Mouse (Mus musculus): ENCODE results near the gene Nid1.
"Not testable (repeated sequence)": the region's sequence is repeated elsewhere in the genome, so short reads cannot be mapped to it uniquely, and the experiment has no call there.

Nid1 gene

DNA sequence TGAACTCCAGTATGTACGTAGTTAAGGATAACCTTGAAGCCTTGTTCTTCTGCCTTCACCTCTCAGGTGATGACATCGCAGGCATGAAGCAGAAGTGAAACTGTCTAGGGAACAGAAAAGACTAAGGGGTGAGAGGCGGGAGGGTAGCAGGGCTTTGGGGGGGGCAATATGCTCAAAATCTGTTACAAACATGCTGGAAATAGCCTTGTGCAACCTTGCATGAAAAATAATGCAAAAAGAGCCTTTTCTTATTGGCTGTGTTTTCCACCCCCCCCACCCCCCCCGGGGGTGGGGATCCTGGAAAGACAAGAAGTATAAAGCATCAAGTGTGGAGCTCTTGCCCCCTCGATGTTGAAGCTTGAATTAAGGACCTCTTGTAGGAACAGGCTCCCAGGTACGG lies 16.0 kb downstream of the Nid1 start:
- not testable (repeated sequence) for DNase-seq (ENCODE audit: low read depth, low spot score)

DNA sequence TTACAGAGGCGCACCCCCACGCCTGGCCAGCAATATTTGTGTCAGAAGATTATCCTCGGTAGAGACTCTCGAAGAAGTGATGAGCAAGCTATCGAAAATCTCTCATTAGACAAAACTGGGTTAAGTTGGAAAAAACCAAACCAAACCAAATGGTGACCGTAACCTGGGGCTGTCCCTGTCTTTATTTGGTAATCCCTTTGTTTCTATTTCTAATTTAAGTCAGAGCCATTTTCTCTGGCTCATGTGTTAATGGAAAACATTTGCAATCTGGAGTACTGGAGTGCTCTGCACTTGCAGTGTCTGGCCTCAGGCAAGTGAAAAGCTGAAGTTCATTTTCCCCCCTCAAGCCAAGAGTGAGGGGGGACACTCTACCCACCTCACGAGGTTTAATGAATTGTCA lies 16.9 kb downstream of the Nid1 start:
- not testable (repeated sequence) for DNase-seq (ENCODE audit: low read depth, low spot score)

DNA sequence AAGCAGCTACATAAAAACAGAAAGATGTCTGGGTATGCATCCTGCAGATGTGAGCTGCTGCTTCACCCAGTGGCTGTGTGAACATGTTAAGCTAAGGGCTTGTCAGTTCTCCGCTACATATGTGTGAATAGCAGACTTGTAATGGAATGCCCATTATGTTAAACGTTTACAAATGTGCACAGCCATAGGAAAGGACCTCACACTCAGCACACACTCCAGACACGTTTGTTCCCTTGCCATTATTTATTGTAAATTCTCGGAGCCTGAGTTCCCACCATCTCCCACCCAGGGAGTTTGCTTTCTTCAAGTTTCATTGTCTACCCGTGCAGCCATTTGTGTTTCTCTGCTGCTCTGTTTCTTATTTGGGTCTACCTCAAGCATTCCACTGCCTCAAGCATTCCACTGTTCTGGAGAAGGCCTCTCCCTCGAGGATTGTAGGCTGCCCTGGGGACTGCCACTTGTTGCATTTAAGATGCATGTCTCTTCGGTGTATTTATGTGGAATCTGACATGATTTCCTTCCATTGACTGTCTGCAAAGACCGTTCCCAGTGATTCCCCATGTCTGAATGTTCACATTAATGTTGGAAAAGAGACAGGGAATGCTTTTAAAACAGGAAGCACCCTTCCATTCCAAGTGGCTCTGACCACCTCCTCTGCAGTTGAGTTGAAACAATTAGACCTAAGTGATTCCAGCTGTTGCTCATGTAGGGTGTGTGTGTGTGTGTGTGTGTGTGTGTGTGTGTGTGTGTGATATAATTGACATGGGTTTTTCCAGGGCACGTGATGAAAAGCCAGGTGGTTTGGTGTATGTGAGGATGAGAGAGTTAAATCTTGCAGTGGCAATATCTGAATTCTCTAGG lies 18.5 kb downstream of the Nid1 start:
- not testable (repeated sequence) for DNase-seq (ENCODE audit: low read depth, low spot score)

DNA sequence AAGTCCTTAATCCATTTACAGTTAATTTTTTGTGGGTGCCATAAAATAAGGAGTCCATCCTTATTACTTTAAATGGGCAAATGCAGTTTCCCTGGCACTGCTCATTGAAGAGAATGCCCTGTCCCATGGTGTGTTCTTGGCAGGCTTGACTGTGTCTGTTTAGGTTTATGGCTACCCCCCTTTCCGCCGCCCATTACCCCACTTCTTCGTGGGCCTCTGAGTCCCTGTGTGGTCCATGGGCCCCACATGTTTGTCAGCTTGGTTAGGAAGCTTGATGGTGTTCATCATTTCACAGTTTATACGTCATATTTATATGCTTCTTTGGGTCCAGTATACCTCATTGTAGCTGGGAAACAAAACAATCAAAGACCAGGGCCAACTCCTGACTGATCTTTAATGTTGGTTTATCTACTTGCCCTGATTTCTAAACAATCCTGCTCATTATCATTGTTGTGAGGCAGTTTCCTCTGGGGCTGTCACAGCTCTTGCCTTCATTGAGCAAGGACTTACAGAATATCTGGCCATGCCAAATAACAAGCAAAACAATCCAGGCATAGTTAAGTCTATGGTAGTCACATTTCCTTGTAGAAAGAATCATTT lies 20.9 kb downstream of the Nid1 start:
- no peak for DNase-seq (ENCODE audit: low read depth, low spot score)

DNA sequence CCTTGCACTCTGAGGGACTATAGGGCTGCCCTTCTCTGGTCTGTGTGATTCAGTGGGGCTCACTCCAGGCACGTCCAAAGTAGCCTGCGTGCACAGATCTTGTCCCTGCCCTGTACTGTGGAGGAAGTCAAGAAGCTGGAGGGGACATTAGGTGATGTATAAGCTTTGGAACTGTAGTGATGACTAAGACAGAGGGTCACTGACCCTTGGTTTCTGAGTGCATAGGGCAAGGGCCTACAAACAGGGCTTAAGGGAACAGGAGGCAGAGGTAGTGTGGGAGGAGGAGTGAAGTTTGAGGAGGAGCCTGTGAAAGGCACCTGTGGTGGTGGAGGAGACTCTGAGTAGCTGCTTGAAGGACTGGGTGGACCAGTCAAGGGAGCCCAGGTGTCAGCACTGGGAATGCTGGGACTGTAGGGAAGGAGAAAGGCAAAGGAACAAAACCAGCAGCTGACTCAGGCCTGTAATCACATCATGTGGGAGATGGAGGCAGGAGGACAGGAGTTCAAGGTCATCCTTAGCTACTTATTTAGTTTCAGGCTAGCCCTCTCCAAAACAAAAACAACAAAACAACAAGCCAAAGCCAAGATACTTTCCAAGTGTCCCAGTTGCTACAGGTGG lies 23.3 kb downstream of the Nid1 start:
- DNase-seq (ENCODE audit: low read depth, low spot score): no peak

DNA sequence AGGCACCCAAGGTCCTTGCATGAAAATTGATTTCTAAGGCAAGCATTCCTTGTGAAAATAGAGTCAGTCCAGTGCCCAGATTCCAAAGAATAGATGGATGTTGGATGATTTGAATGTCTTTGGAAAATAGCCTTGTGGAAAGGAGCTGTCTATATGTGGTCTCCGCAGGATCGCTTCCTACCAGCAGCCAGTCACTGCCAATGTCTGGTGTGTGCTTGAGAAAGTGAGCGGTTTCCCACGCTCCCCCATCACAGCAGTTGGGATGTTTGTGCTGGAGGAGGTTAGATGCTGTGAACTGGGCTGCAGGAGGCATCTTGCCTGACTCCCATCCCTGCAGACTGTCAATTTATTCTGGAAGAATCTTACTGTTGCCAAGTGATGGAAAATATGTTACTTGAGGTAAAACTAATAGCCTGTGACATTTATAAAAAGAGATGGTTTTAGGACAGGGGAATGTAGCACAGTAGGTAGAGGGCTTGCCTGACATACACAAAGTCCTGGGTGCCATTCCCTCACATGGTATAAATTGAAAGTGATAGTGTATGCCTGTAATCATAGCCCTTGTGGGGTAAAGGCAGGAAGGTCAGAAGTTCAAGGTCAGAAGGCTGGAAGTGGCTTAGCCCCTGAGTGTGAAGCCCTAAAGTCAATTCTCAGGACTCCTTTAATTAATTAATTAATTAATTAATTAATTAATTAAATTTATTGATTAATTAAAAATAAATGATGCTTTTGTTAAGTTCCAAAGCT lies 24.3 kb downstream of the Nid1 start:
- no peak for DNase-seq (ENCODE audit: low read depth, low spot score)

DNA sequence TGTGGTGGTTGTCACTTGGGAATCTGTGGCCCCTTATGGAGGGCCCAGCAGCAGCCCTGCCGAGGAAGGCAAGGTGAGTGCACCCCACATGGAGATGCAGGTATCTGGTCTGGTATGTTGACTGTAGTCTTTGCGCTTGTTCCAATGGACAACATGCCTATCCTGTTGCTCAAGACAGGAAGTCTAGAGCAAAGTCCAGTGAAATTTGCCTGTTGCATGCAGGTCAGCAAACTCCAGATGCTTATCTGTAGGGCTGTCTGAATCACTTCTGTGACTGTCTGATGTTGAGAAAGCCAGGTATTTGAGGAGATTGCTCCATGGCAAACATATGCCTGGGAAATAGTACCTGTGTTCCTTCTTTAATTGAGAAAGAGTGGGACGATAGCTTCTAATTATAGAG lies 26.6 kb downstream of the Nid1 start:
- no peak for DNase-seq (ENCODE audit: low read depth, low spot score)

DNA sequence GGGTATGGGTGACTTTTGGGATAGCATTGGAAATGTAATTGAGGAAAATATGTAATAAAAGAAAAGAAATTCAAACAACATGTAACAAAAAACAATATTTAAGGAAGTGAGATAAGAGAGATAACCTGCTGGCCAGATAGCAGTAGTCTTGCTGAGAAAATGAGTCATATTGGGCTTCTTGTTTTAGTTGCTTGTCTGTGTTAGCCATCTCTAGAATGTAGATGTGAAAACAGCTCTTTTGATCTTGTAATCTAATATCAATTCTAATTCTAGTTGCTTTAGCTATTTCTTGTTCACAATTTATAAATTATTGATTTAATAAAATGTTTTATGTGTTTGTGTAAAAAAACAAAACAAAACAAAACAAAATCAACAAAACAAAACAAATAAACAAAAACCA lies 29.9 kb downstream of the Nid1 start:
- DNase-seq (ENCODE audit: low read depth, low spot score): not testable (repeated sequence)

DNA sequence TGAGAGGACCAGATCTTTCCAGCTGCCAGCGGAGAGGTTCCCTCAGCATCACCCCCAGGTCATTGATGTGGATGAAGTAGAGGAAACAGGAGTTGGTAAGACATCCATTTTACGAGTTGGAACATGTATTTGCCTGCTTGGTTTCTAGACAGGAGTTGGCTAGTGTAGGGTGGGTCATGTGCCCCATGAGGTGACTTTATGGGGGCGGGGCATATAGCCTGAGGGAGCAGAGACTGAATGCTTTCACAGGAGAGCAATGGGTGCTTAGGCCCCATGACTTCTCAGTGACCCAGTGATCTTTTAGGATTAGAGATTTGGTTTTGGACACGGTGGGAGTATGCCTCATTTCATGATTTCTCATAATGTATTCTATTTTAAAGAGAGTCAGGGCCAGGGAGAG lies 31.2 kb downstream of the Nid1 start:
- no peak for DNase-seq (ENCODE audit: low read depth, low spot score)

DNA sequence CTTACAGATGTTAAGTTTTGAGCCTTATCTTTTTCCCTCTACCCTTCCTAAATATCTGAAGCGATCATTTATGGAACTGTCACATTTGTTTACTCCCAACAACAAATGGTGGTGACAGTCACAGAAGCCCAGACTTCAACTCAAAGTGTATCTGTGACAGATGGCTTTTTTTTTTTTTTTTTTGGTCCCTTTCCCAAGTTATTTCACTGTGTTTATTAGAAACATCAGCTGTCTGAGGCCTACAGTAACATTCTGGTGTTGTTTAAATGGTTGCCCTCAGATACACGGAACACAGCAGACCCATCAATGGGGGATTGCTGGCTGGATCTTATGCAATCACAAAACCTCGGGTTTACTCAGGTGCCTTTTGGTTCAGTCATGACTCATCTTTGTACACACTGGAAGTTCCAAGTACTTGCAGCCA lies 34.0 kb downstream of the Nid1 start:
- no peak for DNase-seq (ENCODE audit: low read depth, low spot score)

DNA sequence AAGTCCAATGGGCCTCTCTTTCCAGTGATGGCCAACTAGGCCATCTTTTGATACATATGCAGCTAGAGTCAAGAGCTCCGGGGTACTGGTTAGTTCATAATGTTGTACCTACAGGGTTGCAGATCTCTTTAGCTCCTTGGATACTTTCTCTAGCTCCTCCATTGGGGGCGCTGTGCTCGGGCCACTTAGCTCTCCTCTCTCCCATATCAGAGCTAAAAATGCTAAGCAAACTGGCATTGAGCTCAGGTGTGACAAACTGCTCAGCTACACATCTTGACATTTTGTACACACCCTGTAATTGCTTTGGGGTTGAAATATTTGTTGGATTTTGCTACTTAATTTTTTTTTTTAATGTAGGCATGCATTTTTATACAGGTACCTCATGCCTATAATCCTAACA lies 37.1 kb downstream of the Nid1 start:
- not testable (repeated sequence) for DNase-seq (ENCODE audit: low read depth, low spot score)

DNA sequence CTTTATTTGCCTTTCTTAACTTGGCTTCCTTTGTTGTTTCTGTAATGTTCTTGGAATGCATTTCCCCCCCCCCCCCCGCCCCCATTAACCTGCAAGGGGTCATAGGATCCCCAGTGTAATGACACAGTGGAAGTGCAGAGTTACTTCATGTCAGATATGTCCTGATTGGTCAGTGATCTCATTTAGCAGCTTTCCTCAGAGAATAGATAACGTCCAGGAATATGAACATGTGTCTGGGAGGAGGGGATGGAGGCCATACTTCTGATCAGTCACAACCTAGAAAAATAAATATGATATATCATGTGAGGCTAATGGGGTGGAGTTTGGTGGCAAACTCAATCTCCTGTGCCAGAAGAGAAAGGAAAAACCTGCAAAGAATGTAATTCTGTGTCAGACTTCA lies 37.6 kb downstream of the Nid1 start:
- DNase-seq (ENCODE audit: low read depth, low spot score): no peak

DNA sequence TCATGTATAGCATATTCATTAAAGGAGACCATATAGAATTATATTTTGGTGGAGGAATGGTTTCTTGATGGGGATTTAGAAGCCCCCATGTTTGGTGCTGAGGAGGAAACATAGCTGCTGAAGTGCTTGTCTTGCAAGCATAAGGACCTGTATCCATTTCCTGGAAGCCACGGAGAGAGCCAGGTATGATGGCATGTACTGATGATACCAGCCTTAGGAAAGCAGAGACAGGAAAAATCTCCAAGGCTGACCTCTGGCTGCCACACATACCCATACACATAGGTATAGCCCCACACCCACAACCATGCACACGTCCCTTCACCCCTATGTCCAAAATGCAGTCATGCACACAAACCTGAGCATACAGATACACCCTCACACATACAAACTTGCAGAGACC lies 39.2 kb downstream of the Nid1 start:
- DNase-seq (ENCODE audit: low read depth, low spot score): no peak

DNA sequence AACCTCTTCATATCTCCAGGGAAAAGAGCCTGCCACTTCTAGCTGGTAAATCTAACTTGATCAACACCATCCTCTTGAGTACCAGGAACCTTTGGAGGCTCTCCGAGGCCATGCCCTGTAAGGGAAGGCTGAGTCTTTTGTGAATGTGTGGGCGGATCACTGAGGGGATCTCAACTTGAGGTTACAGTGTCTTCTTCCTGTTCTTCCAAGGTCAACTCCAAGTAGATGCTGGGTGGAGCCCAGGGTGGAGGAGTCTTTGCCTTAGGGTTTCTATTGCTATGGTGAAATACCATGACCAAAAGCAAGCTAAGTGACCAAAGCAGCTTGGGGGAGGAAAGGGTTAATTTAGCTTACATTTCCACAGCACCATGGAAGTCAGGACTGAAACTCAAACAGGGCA lies 39.7 kb downstream of the Nid1 start:
- DNase-seq (ENCODE audit: low read depth, low spot score): no peak

DNA sequence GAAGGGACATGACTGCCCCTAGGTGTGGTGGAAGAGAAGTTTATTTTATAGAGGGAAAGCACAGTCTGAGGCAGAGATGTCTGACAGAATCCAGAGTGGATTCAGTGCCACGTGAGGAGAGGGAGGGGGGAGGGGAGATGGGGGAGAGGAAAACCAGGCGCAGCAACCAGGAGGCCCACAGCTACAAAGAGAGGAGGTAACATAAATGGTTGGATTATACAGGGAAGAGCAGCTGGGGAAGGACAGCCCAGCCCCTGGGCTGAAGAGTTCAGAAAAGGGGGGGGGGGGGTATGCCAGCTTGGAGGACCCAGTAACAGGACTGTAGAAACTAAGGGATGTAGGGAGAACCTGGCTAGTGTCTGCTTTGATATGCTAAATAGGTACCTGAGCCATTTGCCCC lies 42.6 kb downstream of the Nid1 start:
- no peak for DNase-seq (ENCODE audit: low read depth, low spot score)

DNA sequence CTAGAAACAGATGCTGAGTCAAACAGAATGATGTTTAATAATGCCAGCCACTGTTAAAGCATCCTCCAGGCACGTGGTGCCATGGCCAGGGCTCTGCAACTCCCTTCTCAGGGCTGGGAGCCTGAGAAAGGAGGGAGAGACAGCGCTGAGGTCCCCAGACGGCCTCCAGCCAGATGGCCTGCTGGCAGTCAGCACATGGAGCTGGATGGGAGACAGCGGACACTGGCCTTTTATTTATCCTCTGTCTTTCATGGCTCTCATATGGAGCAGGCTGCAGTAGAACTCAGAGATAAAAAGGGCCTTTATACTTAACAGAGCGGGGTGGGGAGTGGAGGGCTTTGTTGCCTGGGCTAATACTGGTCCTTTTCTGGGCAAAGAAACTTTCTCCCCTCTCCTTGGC lies 43.7 kb downstream of the Nid1 start:
- no peak for DNase-seq (ENCODE audit: low read depth, low spot score)

DNA sequence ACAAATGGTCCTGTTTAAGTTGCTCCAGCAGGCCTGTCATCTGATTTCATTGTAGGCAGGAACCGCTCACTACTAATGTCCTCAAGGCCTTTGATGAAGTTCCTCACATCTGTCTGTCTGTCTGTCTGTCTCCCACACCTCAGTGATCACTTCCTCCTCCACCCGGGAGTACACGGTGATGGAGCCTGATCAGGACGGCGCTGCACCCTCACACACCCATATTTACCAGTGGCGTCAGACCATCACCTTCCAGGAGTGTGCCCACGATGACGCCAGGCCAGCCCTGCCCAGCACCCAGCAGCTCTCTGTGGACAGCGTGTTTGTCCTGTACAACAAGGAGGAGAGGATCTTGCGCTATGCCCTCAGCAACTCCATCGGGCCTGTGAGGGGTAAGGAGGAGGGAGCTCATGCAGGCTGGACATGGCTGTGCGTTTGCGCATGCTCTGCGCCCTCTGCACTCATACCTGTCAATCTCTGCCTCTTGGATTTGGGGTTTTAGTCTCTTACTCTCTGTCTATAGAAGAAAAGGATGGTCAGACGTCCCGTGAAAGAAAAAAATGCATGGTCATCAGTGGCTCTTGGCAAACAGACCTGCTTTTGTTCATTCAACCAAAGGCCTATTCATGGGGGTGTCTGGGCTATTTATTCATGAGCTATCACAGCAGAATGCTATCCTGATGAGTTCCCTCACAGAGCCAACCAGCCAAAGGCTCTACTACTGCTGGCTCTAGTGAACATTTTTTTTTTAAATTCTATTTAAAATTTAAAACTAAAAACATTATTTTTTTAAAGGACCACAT lies 44.7 kb downstream of the Nid1 start:
- no peak for DNase-seq (ENCODE audit: low read depth, low spot score)

DNA sequence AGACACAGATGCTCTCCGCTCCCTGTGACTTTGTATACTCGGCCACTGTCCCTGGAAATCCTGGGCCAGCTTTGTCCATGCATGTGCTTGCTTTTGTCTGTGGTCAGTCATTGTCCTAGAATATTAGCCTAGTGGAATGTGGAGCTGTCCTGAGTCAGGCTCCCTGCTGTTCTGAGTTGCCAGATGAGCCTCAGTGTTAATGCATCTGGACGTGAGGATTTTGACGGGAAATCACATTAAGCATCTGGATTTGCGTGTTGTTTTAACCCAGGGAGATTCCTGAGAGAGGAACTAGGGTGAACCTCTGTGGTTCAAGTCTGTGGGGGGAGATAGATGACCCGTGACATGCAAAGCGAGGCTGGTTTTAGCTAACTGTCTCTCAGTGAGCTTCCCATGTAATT lies 47.0 kb downstream of the Nid1 start:
- peak; percentile 22 for DNase-seq (ENCODE audit: low read depth, low spot score)

DNA sequence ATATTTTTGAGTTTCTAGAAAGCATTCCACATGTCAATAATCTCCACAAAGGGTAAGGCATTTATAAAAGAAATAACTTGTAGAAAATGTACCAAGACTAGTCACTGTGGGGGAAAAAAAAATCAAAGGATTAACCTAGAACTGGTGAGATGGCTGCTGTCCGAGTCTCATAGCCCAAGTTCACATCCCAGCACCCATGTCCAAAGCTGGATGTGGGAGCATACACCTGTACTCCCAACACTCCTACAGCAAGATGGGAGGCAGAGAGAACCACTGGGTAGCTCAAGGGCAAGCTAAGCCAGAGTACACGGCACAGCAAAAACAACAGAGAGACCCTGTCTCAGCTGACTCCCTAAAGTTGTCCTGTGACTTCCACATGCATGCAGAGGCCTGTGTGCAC lies 47.5 kb downstream of the Nid1 start:
- no peak for DNase-seq (ENCODE audit: low read depth, low spot score)

DNA sequence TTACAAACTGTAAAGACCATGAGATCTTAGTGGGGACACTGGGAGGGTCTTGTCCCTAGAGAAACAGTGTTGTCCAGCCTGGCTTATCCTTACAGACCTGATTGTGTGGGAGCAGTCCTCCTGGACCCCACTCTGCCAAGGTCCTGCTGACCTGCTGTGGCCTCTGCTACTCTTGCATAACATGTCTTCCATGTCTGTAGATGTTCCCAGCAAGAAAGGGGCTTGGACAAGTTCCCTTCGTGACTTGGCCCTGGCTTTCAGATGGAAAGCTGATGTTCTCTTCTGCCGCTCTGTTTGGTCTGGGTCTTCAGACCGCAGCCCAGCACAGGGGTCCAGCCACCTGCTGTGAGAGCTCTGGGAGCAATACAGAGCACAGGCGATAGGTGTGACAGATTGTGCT lies 48.3 kb downstream of the Nid1 start:
- DNase-seq (ENCODE audit: low read depth, low spot score): no peak

DNA sequence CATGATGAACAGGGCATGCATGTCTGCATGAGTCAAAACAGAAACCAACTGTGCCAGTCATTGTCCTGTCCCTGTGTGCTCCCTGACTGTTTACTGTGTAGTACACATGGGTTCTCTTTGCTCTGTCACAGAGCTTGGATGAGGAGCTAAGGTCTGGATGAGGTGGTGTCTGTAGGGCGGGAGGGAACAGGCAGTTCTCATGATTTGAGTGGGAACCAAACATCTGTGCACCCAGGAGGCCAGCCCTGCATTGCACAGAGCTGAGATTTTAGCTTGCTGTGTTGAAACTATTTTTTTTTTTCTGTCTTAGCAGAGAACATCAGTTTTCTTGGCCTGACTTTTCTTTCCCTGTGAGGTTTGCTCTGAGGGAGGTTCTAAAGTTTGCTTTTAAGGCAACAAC lies 50.5 kb downstream of the Nid1 start:
- DNase-seq (ENCODE audit: low read depth, low spot score): no peak

Data from embryo, embryonic 11.5 days (tissue).